Mouse (Mus musculus) hindbrain, embryonic 16.5 days (tissue): ENCODE results near the gene Tns1. TPM values are rescaled to one million over a fixed set of nuclear protein-coding genes. Genes with fewer than 3 reads are reported as not detected.

ENCODE experiments used
- ATAC-seq: fragments of 200-750 bp; cut with Nextera tagmentation; 2 replicates; pipeline ENCODE4 v1.8.0; 2017; ENCODE audit warnings: moderate TSS enrichment, moderate library complexity
- H3K27ac ChIP-seq: fragments of 300-500 bp; sonication (generic); 2 replicates; pipeline ENCODE4 v1.5.1; 2014; ENCODE audit warnings: low read depth, mild to moderate bottlenecking, control low read depth, low read length, moderate library complexity
- H3K27me3 ChIP-seq: fragments of 300-500 bp; sonication (generic); replicated peaks from 2 replicates; pipeline ENCODE4 v1.6.1; 2014; ENCODE audit warnings: low read length; ENCODE audit not compliant: control insufficient read depth, insufficient read depth
- H3K36me3 ChIP-seq: fragments of 300-500 bp; sonication (generic); 2 replicates; pipeline ENCODE4 v1.6.1; 2014; ENCODE audit warnings: mild to moderate bottlenecking, low read length, moderate library complexity, mixed read lengths; ENCODE audit not compliant: control insufficient read depth, insufficient read depth
- H3K4me1 ChIP-seq: fragments of 300-500 bp; sonication (generic); 2 replicates; pipeline ENCODE4 v1.6.1; 2014; ENCODE audit warnings: low read depth, low read length; ENCODE audit not compliant: control insufficient read depth, insufficient read depth
- H3K4me2 ChIP-seq: fragments of 300-500 bp; sonication (generic); 2 replicates; pipeline ENCODE4 v1.6.1; 2014; ENCODE audit warnings: mild to moderate bottlenecking, low read length, control low read depth, moderate library complexity
- H3K4me3 ChIP-seq: fragments of 300-500 bp; sonication (generic); 2 replicates; pipeline ENCODE4 v1.5.1; 2014; ENCODE audit warnings: mild to moderate bottlenecking, low read length, control low read depth, moderate library complexity
- H3K9ac ChIP-seq: fragments of 300-500 bp; sonication (generic); 2 replicates; pipeline ENCODE4 v1.6.1; 2014; ENCODE audit warnings: low read depth, mild to moderate bottlenecking, control low read depth, low read length, moderate library complexity
- H3K9me3 ChIP-seq: fragments of 300-500 bp; sonication (generic); 2 replicates; pipeline ENCODE4 v1.6.1; 2014; ENCODE audit warnings: mild to moderate bottlenecking, low read length, moderate library complexity; ENCODE audit not compliant: control insufficient read depth
- WGBS: fragments of 180-500 bp; shearing (Covaris S2); extraction: QIAGEN DNeasy Blood & Tissue Kit; methylation state at CpG from one replicate; pipeline ENCODE4 v1.1.7; 2014; 5-methylcytosine and 5-hydroxymethylcytosine counted together
- polyA plus RNA-seq: library from polyadenylated mRNA; unstranded; fragments of >200 nt; fragmentation: Nextera tagmentation; extraction: Ambion mirVana; gene quantifications from 2 replicates; pipeline ENCODE4 v1.2.1, GENCODE M21; 2015

Tns1 gene
- polyA plus RNA-seq, 1 experiment from 2014 or later: 13.5 TPM

GRCm38 (mm10) chr1:73940491-73941204, 183.6 kb downstream of the Tns1 start:
- Histone ChIP-seq H3K36me3 (no peaks in the 10 kb centered on the region), H3K4me1 (no peaks in the 10 kb centered on the region; the same call in 1 of the 2 replicates), H3K27ac (no peak overlapping the region), H3K9ac (no peak overlapping the region), H3K4me3 (no peak overlapping the region), H3K27me3 (no peaks in the 10 kb centered on the region), H3K9me3 (no peaks in the 10 kb centered on the region), H3K4me2 (no peak overlapping the region)
- no peak for ATAC-seq
- WGBS: 65% methylated on average over 9 of the region's 9 CpGs

GRCm38 (mm10) chr1:73938597-73938996, 185.7 kb downstream of the Tns1 start:
- no peak overlapping the region for H3K4me2 ChIP-seq
- no peaks in the 10 kb centered on the region for H3K27me3 ChIP-seq
- H3K36me3 ChIP-seq: no peaks in the 10 kb centered on the region
- H3K27ac ChIP-seq: no peak overlapping the region
- no peaks in the 10 kb centered on the region; the same call in 1 of the 2 replicates for H3K4me1 ChIP-seq
- no peak for ATAC-seq
- WGBS: 82% methylated on average over 10 of the region's 10 CpGs
- H3K9ac ChIP-seq: no peak overlapping the region
- H3K4me3 ChIP-seq: no peak overlapping the region
- no peaks in the 10 kb centered on the region for H3K9me3 ChIP-seq

GRCm38 (mm10) chr1:73937805-73938204, 186.4 kb downstream of the Tns1 start:
- no peaks in the 10 kb centered on the region; the same call in 1 of the 2 replicates for H3K4me1 ChIP-seq
- ATAC-seq: no peak
- H3K9me3 ChIP-seq: no peaks in the 10 kb centered on the region
- H3K9ac ChIP-seq: no peak overlapping the region
- no peak overlapping the region for H3K4me3 ChIP-seq
- H3K4me2 ChIP-seq: no peak overlapping the region
- WGBS: 51% methylated on average over 6 of the region's 6 CpGs
- no peaks in the 10 kb centered on the region for H3K36me3 ChIP-seq
- no peaks in the 10 kb centered on the region for H3K27me3 ChIP-seq
- H3K27ac ChIP-seq: no peak overlapping the region

GRCm38 (mm10) chr1:73936537-73936936, 187.7 kb downstream of the Tns1 start:
- Histone ChIP-seq H3K27me3 (no peaks in the 10 kb centered on the region), H3K4me3 (no peak overlapping the region), H3K9ac (no peak overlapping the region), H3K9me3 (no peaks in the 10 kb centered on the region), H3K4me1 (no peaks in the 10 kb centered on the region; the same call in 1 of the 2 replicates), H3K27ac (no peak overlapping the region), H3K4me2 (no peak overlapping the region), H3K36me3 (no peaks in the 10 kb centered on the region)
- 82% methylated on average over 3 of the region's 3 CpGs for WGBS
- no peak for ATAC-seq

- no peaks in the 10 kb centered on the region for H3K9me3 ChIP-seq
- no peaks in the 10 kb centered on the region for H3K27me3 ChIP-seq
- H3K9ac ChIP-seq: no peak overlapping the region
- no peaks in the 10 kb centered on the region; the same call in 1 of the 2 replicates for H3K4me1 ChIP-seq
- no peak for ATAC-seq
- no peak overlapping the region for H3K27ac ChIP-seq
- no peaks in the 10 kb centered on the region for H3K36me3 ChIP-seq
- 60% methylated on average over 4 of the region's 4 CpGs for WGBS
- no peak overlapping the region for H3K4me2 ChIP-seq
- H3K4me3 ChIP-seq: no peak overlapping the region
Measured at GRCm38 (mm10) chr1:73935442-73936080, 188.7 kb downstream of the Tns1 start.

GRCm38 (mm10) chr1:73933146-73933490, 191.1 kb downstream of the Tns1 start:
- no peak overlapping the region for H3K9ac ChIP-seq
- WGBS: 55% methylated on average over 5 of the region's 5 CpGs
- no peak overlapping the region for H3K4me3 ChIP-seq
- H3K27ac ChIP-seq: no peak overlapping the region
- H3K27me3 ChIP-seq: no peaks in the 10 kb centered on the region
- H3K9me3 ChIP-seq: no peaks in the 10 kb centered on the region
- no peaks in the 10 kb centered on the region for H3K36me3 ChIP-seq
- no peaks in the 10 kb centered on the region; the same call in 1 of the 2 replicates for H3K4me1 ChIP-seq
- no peak overlapping the region for H3K4me2 ChIP-seq
- ATAC-seq: no peak

GRCm38 (mm10) chr1:73932421-73933145, 191.7 kb downstream of the Tns1 start:
- Histone ChIP-seq H3K4me3 (no peak overlapping the region), H3K4me2 (no peak overlapping the region), H3K36me3 (no peaks in the 10 kb centered on the region), H3K9ac (no peak overlapping the region), H3K4me1 (no peaks in the 10 kb centered on the region; the same call in 1 of the 2 replicates), H3K27me3 (no peaks in the 10 kb centered on the region), H3K9me3 (no peaks in the 10 kb centered on the region), H3K27ac (0 out of 2 replicates have a peak overlapping the region, but pooled peaks have one; percentile 5)
- 71% methylated on average over 10 of the region's 10 CpGs for WGBS
- ATAC-seq: 0 out of 2 replicates have a peak, but pooled peaks have one; percentile 32

- no peak for ATAC-seq
- 63% methylated on average over 5 of the region's 5 CpGs for WGBS
- Histone ChIP-seq H3K4me2 (no peak overlapping the region), H3K4me3 (no peak overlapping the region), H3K9me3 (no peaks in the 10 kb centered on the region), H3K4me1 (no peaks in the 10 kb centered on the region; the same call in 1 of the 2 replicates), H3K27ac (no peak overlapping the region), H3K9ac (no peak overlapping the region), H3K36me3 (no peaks in the 10 kb centered on the region), H3K27me3 (no peaks in the 10 kb centered on the region)
Measured at GRCm38 (mm10) chr1:73931851-73932250, 192.4 kb downstream of the Tns1 start.
